Mouse (Mus musculus): ENCODE results near the gene Cdk6. TPM values are rescaled to one million over a fixed set of nuclear protein-coding genes. Genes with fewer than 3 reads are reported as not detected.

The Cdk6 gene
- total and polyA plus RNA-seq, 2 experiments from 2014 or later = 9.4 to 19.8 TPM

GRCm38 (mm10) chr5:3470866-3471265 is 129.6 kb downstream of the Cdk6 start:
- no peaks in the 10 kb centered on the region for H3K9me3 ChIP-seq (ENCODE audit: low read length)
- no peak overlapping the region for H3K9ac ChIP-seq
- no peaks in the 10 kb centered on the region for H3K36me3 ChIP-seq (ENCODE audit: insufficient read depth)
- ATAC-seq = no peak
- no peak overlapping the region for H3K4me3 ChIP-seq (ENCODE audit: low read depth, low read length)
- 72% methylated on average over 10 of the region's 10 CpGs for WGBS
- no peak overlapping the region for H3K4me2 ChIP-seq (ENCODE audit: low read depth)
- no peak for TF ChIP-seq CTCF (IDR thresholded peaks at IDR 0.05; ENCODE audit: low read depth)
- no peaks in the 10 kb centered on the region for H3K4me1 ChIP-seq (ENCODE audit: insufficient read depth)
- no peak overlapping the region for H3K27ac ChIP-seq (ENCODE audit: low read depth, low read length)
- no peak for DNase-seq
- H3K27me3 ChIP-seq (ENCODE audit: insufficient read depth, low read length) = no peaks in the 10 kb centered on the region

GRCm38 (mm10) chr5:3472311-3473156 is 131.2 kb downstream of the Cdk6 start:
- H3K27ac ChIP-seq (ENCODE audit: low read depth, low read length) = no peak overlapping the region
- no peaks in the 10 kb centered on the region for H3K36me3 ChIP-seq (ENCODE audit: insufficient read depth)
- H3K4me1 ChIP-seq (ENCODE audit: insufficient read depth) = no peaks in the 10 kb centered on the region
- no peaks in the 10 kb centered on the region for H3K9me3 ChIP-seq (ENCODE audit: low read length)
- no peaks in the 10 kb centered on the region for H3K27me3 ChIP-seq (ENCODE audit: insufficient read depth, low read length)
- H3K4me2 ChIP-seq (ENCODE audit: low read depth) = no peak overlapping the region
- no peak for ATAC-seq
- no peak overlapping the region for H3K4me3 ChIP-seq (ENCODE audit: low read depth, low read length)
- no peak for TF ChIP-seq CTCF (IDR thresholded peaks at IDR 0.05; ENCODE audit: low read depth)
- no peak overlapping the region for H3K9ac ChIP-seq
- DNase-seq = no peak
- 90% methylated on average over 22 of the region's 22 CpGs for WGBS

GRCm38 (mm10) chr5:3477711-3478110 is 136.4 kb downstream of the Cdk6 start:
- Histone ChIP-seq H3K4me3 (ENCODE audit: low read depth, low read length) (no peak overlapping the region), H3K36me3 (ENCODE audit: insufficient read depth) (no peaks in the 10 kb centered on the region), H3K27ac (ENCODE audit: low read depth, low read length) (no peak overlapping the region), H3K9ac (no peak overlapping the region), H3K4me1 (ENCODE audit: insufficient read depth) (no peaks in the 10 kb centered on the region), H3K27me3 (ENCODE audit: insufficient read depth, low read length) (no peaks in the 10 kb centered on the region), H3K9me3 (ENCODE audit: low read length) (no peaks in the 10 kb centered on the region), H3K4me2 (ENCODE audit: low read depth) (no peak overlapping the region)
- no peak for TF ChIP-seq CTCF (IDR thresholded peaks at IDR 0.05; ENCODE audit: low read depth)
- no peak for ATAC-seq
- DNase-seq = no peak
- 68% methylated on average over 3 of the region's 3 CpGs for WGBS

GRCm38 (mm10) chr5:3478216-3478615 is 136.9 kb downstream of the Cdk6 start:
- Histone ChIP-seq H3K4me2 (ENCODE audit: low read depth) (no peak overlapping the region), H3K9me3 (ENCODE audit: low read length) (no peaks in the 10 kb centered on the region), H3K27ac (ENCODE audit: low read depth, low read length) (no peak overlapping the region), H3K27me3 (ENCODE audit: insufficient read depth, low read length) (no peaks in the 10 kb centered on the region), H3K9ac (no peak overlapping the region), H3K4me1 (ENCODE audit: insufficient read depth) (no peaks in the 10 kb centered on the region), H3K4me3 (ENCODE audit: low read depth, low read length) (no peak overlapping the region), H3K36me3 (ENCODE audit: insufficient read depth) (no peaks in the 10 kb centered on the region)
- no peak for DNase-seq
- ATAC-seq = no peak
- TF ChIP-seq CTCF (IDR thresholded peaks at IDR 0.05; ENCODE audit: low read depth) = no peak
- WGBS = 90% methylated on average over 8 of the region's 8 CpGs

- Histone ChIP-seq H3K9ac (no peak overlapping the region), H3K36me3 (ENCODE audit: insufficient read depth) (no peaks in the 10 kb centered on the region), H3K27me3 (ENCODE audit: insufficient read depth, low read length) (no peaks in the 10 kb centered on the region), H3K4me1 (ENCODE audit: insufficient read depth) (no peaks in the 10 kb centered on the region), H3K27ac (ENCODE audit: low read depth, low read length) (no peak overlapping the region), H3K4me2 (ENCODE audit: low read depth) (no peak overlapping the region), H3K4me3 (ENCODE audit: low read depth, low read length) (no peak overlapping the region), H3K9me3 (ENCODE audit: low read length) (no peaks in the 10 kb centered on the region)
- TF ChIP-seq CTCF (IDR thresholded peaks at IDR 0.05; ENCODE audit: low read depth) = no peak
- ATAC-seq = no peak
- WGBS = 87% methylated on average over 7 of the region's 7 CpGs
- DNase-seq = no peak
Measured at GRCm38 (mm10) chr5:3479016-3479795, 137.9 kb downstream of the Cdk6 start.

GRCm38 (mm10) chr5:3480637-3481395 is 139.5 kb downstream of the Cdk6 start:
- no peak for TF ChIP-seq CTCF (IDR thresholded peaks at IDR 0.05; ENCODE audit: low read depth)
- no peaks in the 10 kb centered on the region for H3K27me3 ChIP-seq (ENCODE audit: insufficient read depth, low read length)
- ATAC-seq (peak; percentile 70), DNase-seq (peak; percentile 21)
- no peaks in the 10 kb centered on the region for H3K9me3 ChIP-seq (ENCODE audit: low read length)
- H3K4me3 ChIP-seq (ENCODE audit: low read depth, low read length) = no peak overlapping the region
- no peaks in the 10 kb centered on the region for H3K36me3 ChIP-seq (ENCODE audit: insufficient read depth)
- H3K4me1 ChIP-seq (ENCODE audit: insufficient read depth) = no peaks in the 10 kb centered on the region
- H3K4me2 ChIP-seq (ENCODE audit: low read depth) = no peak overlapping the region
- no peak overlapping the region for H3K9ac ChIP-seq
- WGBS = 86% methylated on average over 9 of the region's 9 CpGs
- no peak overlapping the region for H3K27ac ChIP-seq (ENCODE audit: low read depth, low read length)

All from forebrain, postnatal 0 days (tissue).